Mouse (Mus musculus): ENCODE data around the gene 1700086D15Rik.

Gene 1700086D15Rik

DNA sequence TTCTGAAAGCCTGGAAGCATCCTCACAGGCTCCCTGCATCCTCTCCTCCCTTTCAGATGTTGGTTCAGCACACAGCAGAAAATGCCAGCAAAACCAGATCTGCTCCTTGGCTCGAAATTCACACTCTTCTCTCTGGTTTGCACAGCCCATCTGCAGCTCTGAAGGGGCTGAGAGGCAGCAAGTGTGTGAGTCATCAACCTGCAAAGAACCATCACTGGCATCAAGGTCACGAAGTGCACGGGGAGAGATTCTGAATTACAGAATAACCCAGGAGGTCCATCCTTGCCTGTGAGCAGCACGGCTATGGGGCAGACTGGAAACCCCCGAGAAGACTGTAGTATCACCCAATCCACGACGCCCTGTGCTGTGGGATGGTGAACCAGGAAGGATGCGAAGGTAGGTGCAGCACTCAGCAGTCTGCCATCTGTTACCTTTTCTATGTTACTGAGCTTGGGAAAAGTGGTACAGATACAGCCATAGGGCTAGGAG is 24.4 kb downstream of the 1700086D15Rik start:
- DNase-seq (ENCODE audit: low spot score in 2 of 2), result peak; percentile 43 to 54

DNA sequence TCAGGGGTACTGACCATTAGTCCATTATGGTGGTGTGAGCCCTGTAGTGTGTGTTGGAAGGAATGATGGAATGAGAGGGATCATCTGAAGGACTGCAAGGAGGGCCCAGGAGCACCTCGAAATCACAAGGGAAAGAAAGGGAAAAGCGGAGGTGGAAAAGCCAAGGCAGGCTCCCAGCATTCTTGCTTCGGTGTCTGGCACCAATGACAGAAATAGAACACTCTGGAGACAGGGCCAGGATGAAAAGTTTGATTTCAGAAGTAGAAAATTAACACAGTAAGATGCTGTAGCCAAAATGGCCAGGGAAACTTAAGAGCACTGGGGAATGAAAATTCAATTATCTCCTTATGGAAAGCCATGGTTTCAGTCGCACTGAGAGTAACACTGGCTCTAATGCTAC is 26.0 kb downstream of the 1700086D15Rik start:
- no peak for DNase-seq (ENCODE audit: low spot score in 2 of 2)

DNA sequence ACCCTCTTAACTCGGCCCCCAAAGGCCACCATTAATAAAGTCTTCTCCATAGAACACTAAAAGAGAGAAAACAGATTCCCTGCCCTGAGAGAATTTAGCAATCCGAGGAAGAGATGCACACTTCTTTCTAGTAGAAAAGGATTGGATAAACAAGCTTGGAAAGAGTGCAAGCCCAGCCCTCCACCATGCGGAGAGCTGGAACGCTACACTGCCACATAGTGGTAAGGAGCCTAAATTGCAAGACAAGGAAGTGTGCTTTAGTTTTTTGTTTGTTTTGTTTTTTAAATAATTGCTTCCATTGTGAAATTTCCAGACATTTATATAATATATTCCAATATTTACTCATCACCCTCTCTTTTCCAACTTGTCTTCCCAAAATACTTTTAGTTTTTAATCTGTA is 30.6 kb downstream of the 1700086D15Rik start:
- DNase-seq (ENCODE audit: low spot score in 2 of 2), result no peak

DNA sequence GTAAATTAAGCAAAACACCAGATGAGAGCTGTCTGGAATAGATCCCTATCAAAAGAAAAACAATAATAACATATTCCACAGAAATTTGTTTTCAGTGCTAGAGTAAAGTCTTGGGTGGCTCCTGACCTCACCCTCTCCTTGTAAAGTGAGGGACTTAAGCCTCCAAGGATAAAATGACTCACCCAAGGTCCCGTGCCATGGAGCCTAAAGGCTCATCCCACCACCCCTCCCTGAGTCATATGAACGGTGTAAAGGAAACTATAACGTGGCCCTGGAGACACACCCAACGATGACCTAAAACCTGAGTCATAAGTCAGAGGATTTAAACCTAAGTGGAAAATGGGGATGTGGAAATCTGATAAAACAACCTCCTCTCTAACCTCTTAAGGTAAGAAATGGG is 31.0 kb downstream of the 1700086D15Rik start:
- no peak for DNase-seq (ENCODE audit: low spot score in 2 of 2)

DNA sequence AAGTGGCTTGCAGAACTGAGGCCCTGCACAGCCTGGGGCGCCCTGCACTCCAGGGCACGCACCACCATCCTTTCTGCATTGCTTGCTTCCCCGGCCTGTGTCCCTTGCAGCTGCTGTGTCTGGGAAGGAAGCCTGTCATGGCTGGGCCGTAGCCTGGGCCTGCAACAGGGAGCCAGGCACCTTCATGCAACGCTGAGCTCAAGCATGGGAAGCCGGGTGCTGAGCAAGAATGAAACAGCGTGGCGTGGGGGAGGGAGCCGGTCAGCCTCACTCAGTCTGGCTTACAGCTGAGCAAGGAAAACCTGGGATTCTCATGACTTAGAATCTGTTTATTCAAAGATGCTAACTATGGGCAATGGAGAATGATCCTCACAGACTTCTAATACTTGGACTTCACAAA is 33.1 kb downstream of the 1700086D15Rik start:
- DNase-seq (ENCODE audit: low spot score in 2 of 2), result peak; percentile 51

DNA sequence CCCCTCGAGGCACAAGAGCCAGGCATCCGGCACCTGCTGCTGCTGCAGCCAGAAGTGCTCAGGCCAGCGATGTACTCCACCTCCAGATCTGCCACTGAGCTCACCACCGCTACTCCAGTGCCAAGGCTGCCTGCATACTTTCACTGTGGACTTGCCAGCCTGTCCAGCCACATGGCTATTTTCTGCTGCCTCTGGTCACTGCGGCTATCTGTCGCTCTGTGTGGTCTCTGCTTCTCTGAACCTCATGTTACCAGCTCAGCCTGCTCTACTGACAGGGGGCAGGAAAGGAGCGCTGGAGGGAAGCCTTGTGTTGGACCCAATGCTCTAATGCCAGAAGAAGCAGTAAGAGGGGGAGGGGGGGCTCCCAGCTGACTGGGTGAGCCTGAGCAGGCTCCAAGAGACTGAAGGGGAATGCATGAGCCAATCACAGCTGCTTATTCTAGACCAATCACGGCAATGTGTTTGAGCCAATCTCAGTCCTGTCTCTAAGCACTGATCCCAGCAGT is 34.7 kb downstream of the 1700086D15Rik start:
- DNase-seq (ENCODE audit: low spot score in 2 of 2), result no peak

DNA sequence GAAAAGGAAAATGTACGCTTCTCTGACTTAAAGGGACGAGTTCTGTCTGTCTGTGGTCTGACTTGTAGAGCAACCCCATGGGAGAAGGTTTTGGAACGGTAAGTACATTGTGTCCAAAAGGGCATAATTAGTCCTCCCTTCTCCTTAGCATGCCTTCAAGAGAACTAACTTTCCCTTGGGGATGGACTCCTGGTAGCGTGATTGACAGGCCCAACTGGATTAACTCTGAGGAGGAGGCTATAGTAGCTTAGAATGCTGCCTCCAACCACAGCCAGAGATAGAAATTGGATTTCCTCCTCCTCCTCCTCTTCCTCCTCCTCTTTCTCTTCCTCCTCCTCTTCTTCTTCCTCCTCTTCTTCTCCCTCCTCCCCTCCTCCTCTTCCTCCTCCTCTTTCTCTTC is 39.4 kb downstream of the 1700086D15Rik start:
- DNase-seq (ENCODE audit: low spot score in 2 of 2), result no peak

DNA sequence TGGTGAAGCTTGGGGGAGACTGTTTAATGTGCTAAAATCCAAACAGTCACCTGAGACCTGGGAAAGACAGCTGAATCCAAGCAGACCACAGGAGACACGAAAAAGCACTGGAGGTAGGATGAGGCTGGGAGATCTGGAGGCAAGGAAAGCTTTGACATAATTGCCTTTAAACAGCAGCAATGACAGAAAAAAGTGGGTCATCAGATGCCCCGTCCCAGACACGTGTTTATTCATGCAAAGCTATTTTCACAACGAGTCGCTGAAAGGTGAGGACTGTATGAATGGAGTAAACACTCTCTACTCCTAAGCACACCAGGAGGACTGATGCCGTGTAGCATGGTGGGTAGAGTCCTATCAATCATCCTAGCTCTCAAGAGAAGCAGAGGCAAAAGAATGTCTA is 43.9 kb downstream of the 1700086D15Rik start:
- no peak for DNase-seq (ENCODE audit: low spot score in 2 of 2)

DNA sequence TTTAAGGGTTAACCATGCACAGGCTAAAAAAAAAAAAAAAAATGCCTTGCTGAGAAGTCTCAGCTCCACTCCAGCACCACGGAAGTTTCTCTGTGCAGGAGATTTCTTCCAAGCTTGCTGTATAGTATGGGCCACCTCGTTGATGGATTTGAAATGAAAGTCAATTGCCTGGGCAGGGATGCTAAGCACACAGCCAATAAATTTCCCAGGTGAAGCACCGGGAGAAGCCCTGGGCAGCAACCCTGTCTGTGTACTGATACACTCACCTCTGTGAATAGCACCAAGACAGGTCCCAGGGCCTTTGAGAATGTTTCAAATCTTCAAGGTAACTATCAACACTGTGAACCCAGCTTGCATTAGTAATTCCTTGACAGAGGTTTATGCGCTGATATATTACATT is 47.6 kb downstream of the 1700086D15Rik start:
- DNase-seq (ENCODE audit: low spot score in 2 of 2), result no peak

DNA sequence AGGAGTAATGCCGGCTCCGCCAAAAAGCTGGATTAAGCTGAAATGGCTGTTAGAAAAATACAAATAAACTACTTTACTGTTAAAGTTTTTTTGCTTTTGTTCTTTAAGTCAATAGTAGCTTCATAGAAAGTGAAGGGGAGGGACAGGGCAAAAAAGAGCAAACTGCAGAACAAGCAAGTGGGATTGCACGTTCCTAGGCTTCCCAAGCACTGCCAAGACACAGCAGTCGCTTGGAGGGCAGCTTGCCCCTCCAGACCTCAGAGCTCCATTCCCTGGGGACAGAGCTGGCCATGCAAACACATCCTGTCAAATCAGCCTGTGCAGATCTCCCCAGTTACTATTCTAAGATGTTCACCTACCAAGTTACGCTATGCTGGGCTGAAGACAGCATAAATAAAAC is 48.0 kb downstream of the 1700086D15Rik start:
- DNase-seq (ENCODE audit: low spot score in 2 of 2), result no peak

DNA sequence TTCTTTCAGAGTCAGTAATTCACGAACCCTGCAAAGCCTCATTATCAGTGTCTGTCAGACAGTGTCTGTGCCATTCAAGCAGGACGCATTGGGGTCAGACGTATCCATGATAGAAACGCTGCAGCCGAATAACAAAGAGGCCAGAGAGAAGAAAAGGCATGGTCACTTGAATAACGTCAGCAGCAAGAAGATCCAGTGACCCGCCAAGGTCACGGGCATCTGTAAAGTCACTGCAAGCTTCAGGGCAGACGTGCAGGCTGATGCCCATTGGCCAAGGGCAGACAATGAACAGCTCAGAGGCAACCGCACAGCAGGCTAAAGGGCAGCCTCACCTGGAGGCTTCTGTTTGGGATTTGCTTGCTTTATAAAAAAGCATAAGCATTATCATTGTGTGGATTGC is 49.6 kb downstream of the 1700086D15Rik start:
- DNase-seq (ENCODE audit: low spot score in 2 of 2), result no peak

DNA sequence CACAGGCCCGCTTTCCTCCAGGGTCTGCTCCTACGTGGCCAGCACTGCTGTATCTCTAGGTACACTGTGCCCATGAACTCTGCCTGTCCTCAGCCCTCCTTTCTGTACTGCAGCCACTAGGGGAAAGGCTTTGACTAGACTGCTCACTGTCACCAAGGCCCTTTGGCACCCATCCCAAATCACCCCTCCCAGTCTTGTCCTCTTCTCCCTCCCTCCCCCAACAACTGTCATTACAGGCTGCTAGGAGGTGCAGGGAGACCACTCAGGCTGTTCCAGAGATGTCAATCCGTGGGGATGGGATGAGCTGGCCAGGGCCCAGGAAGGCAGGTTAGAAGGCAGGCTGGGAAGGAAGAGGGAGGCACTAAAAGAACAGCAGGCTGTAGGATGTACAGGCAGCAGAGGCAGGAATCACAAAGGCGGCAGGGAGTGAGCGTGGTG is 51.9 kb downstream of the 1700086D15Rik start:
- DNase-seq (ENCODE audit: low spot score in 2 of 2), result no peak

DNA sequence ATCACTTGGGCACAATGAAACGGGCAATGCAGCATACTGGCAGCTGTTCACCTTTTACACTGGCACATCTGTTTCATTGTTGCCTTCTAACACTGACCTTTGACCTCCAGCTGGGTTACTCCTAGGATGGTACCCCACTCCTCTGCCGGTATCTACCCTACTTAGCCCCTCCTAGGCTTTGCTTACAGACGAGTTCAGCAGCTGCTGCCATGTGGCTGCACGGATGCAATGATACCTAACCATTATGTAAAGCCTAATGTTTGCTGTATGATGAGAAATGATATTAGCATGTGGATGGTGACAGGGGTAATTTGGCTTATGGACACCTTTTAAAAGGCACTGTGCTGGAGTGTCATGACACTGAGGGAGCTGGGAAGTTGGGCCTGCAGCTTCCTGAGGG is 52.5 kb downstream of the 1700086D15Rik start:
- no peak for DNase-seq (ENCODE audit: low spot score in 2 of 2)

DNA sequence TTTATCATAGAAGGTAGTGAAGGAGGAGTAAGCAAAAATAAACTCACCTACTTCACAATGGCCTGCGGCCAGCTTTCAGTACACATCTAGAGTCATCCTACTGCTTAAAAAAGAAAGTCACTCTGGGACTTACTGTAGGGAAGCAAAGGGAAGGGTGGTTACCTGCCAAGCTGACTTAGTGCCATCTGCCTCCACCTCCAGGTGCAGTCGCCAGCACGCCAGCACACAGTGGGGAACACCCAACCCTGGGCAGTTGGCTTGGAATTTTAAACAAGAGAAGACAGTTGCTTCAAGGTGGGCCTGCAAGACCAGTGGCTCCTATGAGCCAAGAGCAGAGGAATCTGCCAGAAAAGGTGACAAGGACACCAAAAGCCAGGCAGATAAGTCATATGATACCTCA is 55.6 kb downstream of the 1700086D15Rik start:
- no peak for DNase-seq (ENCODE audit: low spot score in 2 of 2)

All from right cerebral cortex, postnatal 36 days (tissue).